Mouse (Mus musculus): Measurements from ENCODE around the gene Fam50b.
A peak's percentile ranks its signal among the peaks of the same experiment; 100 is the strongest.

Gene Fam50b

DNA sequence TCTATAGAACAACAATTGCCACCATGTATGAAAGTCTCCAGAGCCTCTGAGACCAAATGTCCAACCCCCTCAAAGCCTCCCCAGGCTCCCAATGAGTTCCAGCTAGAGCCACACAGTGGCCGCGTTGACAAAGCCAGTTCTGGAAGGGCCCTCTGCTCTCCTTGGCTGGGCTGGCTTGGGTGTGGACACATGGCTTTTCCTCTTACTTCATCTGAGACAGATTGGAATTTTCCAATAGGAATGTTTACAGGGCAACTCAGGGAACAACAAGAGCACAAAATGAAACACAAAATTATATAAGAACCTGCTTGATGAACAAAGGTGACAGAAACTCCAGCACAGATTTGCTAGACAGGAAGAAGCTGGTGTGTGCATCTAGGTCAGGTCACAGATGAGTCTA, 59.8 kb downstream of the Fam50b start:
- DNase-seq (ENCODE audit: low spot score in 2 of 2) = peak in 1 of 2 experiments; percentile 67

All from urinary bladder, postnatal 36 days (tissue).